Mouse (Mus musculus): ENCODE data around the gene Dlx2. TPM values are rescaled to one million over a fixed set of nuclear protein-coding genes. Genes with fewer than 3 reads are reported as not detected.

Dlx2 gene
- polyA plus RNA-seq, 1 experiment from 2014 or later: 21.9 TPM

DNA sequence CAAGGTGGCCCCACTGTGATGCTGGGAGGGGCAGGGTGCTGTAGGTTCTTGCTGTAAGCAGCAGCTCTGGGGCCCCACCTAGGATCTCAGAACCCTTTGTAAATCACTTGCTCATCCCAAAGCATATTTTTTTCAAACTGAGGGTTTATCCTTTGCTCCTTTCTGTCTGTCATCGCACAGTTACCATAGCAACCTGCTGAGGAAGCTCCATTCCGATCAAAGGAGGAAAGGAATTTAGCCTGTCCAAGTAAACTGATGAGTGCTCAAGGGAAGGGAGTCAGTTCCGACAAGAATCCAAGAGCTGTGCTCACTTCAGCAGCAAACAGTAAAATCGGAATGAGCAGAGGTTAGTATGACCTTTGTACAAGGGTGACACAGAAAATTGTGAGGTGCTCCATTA is 51.6 kb downstream of the Dlx2 start:
- no peak for ATAC-seq (ENCODE audit: insufficient number of reproducible peaks, insufficient read depth, low FRiP score, low TSS enrichment)
- peaks cover 31% of the 10 kb centered on the region for H3K4me1 ChIP-seq
- no peak overlapping the region for H3K27ac ChIP-seq
- H3K36me3 ChIP-seq: no peaks in the 10 kb centered on the region
- no peaks in the 10 kb centered on the region for H3K27me3 ChIP-seq
- 27% methylated on average over 4 of the region's 4 CpGs for WGBS
- H3K4me3 ChIP-seq: no peak overlapping the region
- H3K9me3 ChIP-seq: no peaks in the 10 kb centered on the region
- H3K9ac ChIP-seq: no peak overlapping the region
- no peak overlapping the region for H3K4me2 ChIP-seq (replicated peaks)

DNA sequence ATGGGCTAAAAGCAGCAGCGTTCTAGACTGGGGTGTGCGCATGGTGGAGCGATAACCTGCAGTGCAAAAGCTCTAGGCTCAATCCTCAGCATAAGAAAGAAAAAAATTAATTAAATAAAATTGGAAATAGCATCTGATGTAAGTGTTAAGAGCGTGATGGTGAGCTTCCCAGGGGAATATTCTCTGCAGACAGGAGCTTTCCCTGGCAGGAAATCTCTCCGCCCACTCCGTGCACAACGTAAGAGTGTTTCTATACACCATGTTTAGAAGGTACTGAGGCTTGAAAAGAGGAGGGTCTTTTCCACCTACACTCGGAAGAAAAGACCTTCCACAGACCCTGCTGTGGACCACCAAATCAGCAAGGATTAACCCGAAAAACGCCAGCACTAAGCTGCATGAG is 52.1 kb downstream of the Dlx2 start:
- Histone ChIP-seq H3K9me3 (no peaks in the 10 kb centered on the region), H3K27ac (no peak overlapping the region), H3K4me1 (peaks cover 27% of the 10 kb centered on the region), H3K4me2 (replicated peaks) (no peak overlapping the region), H3K36me3 (no peaks in the 10 kb centered on the region), H3K27me3 (no peaks in the 10 kb centered on the region), H3K9ac (no peak overlapping the region), H3K4me3 (no peak overlapping the region)
- WGBS: 56% methylated on average over 10 of the region's 10 CpGs
- no peak for ATAC-seq (ENCODE audit: insufficient number of reproducible peaks, insufficient read depth, low FRiP score, low TSS enrichment)

Other genes starting within 250 kb of the Dlx2 start
- gene Slc25a12, start 179.0 kb downstream of the Dlx2 start, polyA plus RNA-seq (2016; fragmentation: Nextera tagmentation; extraction: Ambion mirVana): 44.0 and 45.8 TPM in 2 replicates
- 134 and 135 TPM in 2 replicates for gene Hat1, start 157.8 kb downstream of the Dlx2 start, polyA plus RNA-seq (2016; fragmentation: Nextera tagmentation; extraction: Ambion mirVana)
- 46.8 and 48.7 TPM in 2 replicates for gene Metap1d, start 93.5 kb downstream of the Dlx2 start, polyA plus RNA-seq (2016; fragmentation: Nextera tagmentation; extraction: Ambion mirVana)
- 65.4 and 87.0 TPM in 2 replicates for gene Dlx1, start 18.6 kb downstream of the Dlx2 start, polyA plus RNA-seq (2016; fragmentation: Nextera tagmentation; extraction: Ambion mirVana)
- gene Itga6, start 198.9 kb upstream of the Dlx2 start, polyA plus RNA-seq (2016; fragmentation: Nextera tagmentation; extraction: Ambion mirVana): 39.8 and 43.4 TPM in 2 replicates